Mouse (Mus musculus) mesoderm, embryonic 11.5 days (tissue): ENCODE results near the gene Gjc1.

Source experiments
- DNase-seq: peaks from one replicate; pipeline ENCODE4 v3.0.0-alpha.2; 2012; ENCODE audit warnings: low read depth, low spot score

Gjc1 gene

GRCm38 (mm10) chr11:102818121-102819020 lies 1.1 kb downstream of the Gjc1 start:
- DNase-seq: peak; percentile 50

- DNase-seq: no peak
These were observed 4.6 kb downstream of the Gjc1 start for GRCm38 (mm10) chr11:102814881-102815280.

- no peak for DNase-seq
These were observed 8.6 kb downstream of the Gjc1 start for GRCm38 (mm10) chr11:102810721-102811485.

GRCm38 (mm10) chr11:102808246-102808645 lies 11.3 kb downstream of the Gjc1 start:
- no peak for DNase-seq

- DNase-seq: no peak
These were observed 16.0 kb downstream of the Gjc1 start for GRCm38 (mm10) chr11:102803453-102803852.

GRCm38 (mm10) chr11:102794157-102794556 lies 25.3 kb downstream of the Gjc1 start:
- DNase-seq: no peak

- no peak for DNase-seq
These were observed 27.6 kb downstream of the Gjc1 start for GRCm38 (mm10) chr11:102791682-102792445.

- DNase-seq: no peak
These were observed 31.8 kb downstream of the Gjc1 start for GRCm38 (mm10) chr11:102787688-102788177.

- DNase-seq: no peak
These were observed 36.1 kb downstream of the Gjc1 start for GRCm38 (mm10) chr11:102783443-102783842.

- DNase-seq: no peak
These were observed 38.0 kb downstream of the Gjc1 start for GRCm38 (mm10) chr11:102781523-102781922.

GRCm38 (mm10) chr11:102780986-102781351 lies 38.5 kb downstream of the Gjc1 start:
- DNase-seq: no peak

GRCm38 (mm10) chr11:102780271-102780985 lies 39.1 kb downstream of the Gjc1 start:
- no peak for DNase-seq

GRCm38 (mm10) chr11:102779824-102780223 lies 39.7 kb downstream of the Gjc1 start:
- no peak for DNase-seq

GRCm38 (mm10) chr11:102779081-102779638 lies 40.3 kb downstream of the Gjc1 start:
- DNase-seq: no peak

- no peak for DNase-seq
These were observed 40.9 kb downstream of the Gjc1 start for GRCm38 (mm10) chr11:102778597-102778996.

- DNase-seq: no peak
These were observed 41.3 kb downstream of the Gjc1 start for GRCm38 (mm10) chr11:102778165-102778564.

- peak; percentile 76 for DNase-seq
These were observed 41.9 kb downstream of the Gjc1 start for GRCm38 (mm10) chr11:102777598-102777997.

- peak; percentile 93 for DNase-seq
These were observed 44.8 kb downstream of the Gjc1 start for GRCm38 (mm10) chr11:102774621-102775141.

- DNase-seq: peak; percentile 95
These were observed 45.5 kb downstream of the Gjc1 start for GRCm38 (mm10) chr11:102773713-102774611.
